Mouse (Mus musculus) erythroblast, embryonic 14.5 days (primary cell): ENCODE results near the gene Nubpl. TPM values are rescaled to one million over a fixed set of nuclear protein-coding genes. Genes with fewer than 3 reads are reported as not detected.
"Not testable (repeated sequence)": the region's sequence is repeated elsewhere in the genome, so short reads cannot be mapped to it uniquely, and the experiment has no call there.

Experiments used
- H3K27me3 ChIP-seq: 2 replicates; pipeline ENCODE4 v1.6.1; 2012; ENCODE audit warnings: inconsistent platforms; ENCODE audit not compliant: control insufficient read depth
- H3K36me3 ChIP-seq: 2 replicates; pipeline ENCODE4 v1.6.1; 2012; ENCODE audit warnings: mild to moderate bottlenecking, inconsistent platforms; ENCODE audit not compliant: control insufficient read depth
- H3K4me1 ChIP-seq: 2 replicates; pipeline ENCODE4 v1.6.1; 2012; ENCODE audit warnings: inconsistent platforms; ENCODE audit not compliant: control insufficient read depth
- H3K4me3 ChIP-seq: replicated peaks from 2 replicates; pipeline ENCODE3; 2012; ENCODE audit warnings: moderate library complexity, mild to moderate bottlenecking, inconsistent platforms
- H3K9me3 ChIP-seq: 2 replicates; pipeline ENCODE4 v1.6.1; 2012; ENCODE audit warnings: low read length, inconsistent platforms, mixed read lengths; ENCODE audit not compliant: control insufficient read depth
- GATA1 ChIP-seq: IDR thresholded peaks from 2 replicates; pipeline ENCODE4 v1.6.1; 2012; ENCODE audit warnings: low read length, inconsistent platforms, mixed read lengths
- TAL1 ChIP-seq: IDR thresholded peaks from 3 replicates; pipeline ENCODE4 v1.6.1; 2012; ENCODE audit warnings: low read length, inconsistent platforms, mixed read lengths
- polyA plus RNA-seq: library from polyadenylated mRNA; stranded (reverse); fragments of >175 nt; gene quantifications from 2 replicates; pipeline ENCODE4 v1.2.3, GENCODE M21; 2012

Nubpl gene
- polyA plus RNA-seq, 1 experiment = 0.46 TPM

DNA sequence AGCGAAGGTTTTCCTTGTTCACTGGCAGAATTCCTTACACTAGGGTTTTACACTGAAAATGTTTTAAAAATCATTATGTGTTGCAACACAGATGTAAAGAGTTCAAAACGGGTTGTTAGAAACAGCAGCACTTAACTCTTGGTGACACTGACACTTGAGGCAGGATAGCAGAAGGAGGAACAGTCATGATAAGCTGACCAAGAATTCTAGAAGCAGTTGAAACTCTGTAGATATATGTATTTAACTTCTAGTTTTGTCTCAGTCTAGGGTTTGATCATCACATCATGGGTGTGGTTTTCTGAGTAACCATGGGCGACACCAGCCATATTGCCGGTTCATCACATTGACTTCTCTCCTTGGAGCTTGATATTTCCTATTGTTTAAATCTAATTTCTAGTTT lies 127.4 kb downstream of the Nubpl start:
- no peaks in the 10 kb centered on the region for H3K27me3 ChIP-seq
- no peaks in the 10 kb centered on the region for H3K4me1 ChIP-seq
- H3K9me3 ChIP-seq = no peaks in the 10 kb centered on the region
- H3K36me3 ChIP-seq = no peaks in the 10 kb centered on the region
- no peak for TF ChIP-seq GATA1
- TF ChIP-seq TAL1 = no peak
- H3K4me3 ChIP-seq = no peak overlapping the region

DNA sequence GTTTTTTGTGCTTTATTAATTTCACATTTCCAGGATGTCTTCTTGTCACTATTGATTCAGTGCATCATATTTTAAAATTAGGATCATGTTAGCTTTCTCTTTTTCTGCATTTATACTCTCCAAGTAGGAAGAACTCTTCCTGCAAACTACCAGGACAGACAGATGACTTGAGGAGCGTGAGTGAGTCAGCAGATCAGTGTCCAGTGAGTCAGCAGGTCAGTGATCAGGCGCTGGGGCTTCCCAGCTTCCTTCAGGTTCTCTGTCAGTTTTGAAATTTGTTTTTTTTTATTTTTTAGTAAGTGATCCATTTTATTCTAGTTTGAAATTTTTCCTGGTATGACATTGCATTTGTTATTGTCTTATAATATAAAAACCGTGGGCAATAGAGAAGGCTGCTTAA lies 131.2 kb downstream of the Nubpl start:
- Histone ChIP-seq H3K9me3 (no peaks in the 10 kb centered on the region), H3K27me3 (no peaks in the 10 kb centered on the region), H3K4me1 (no peaks in the 10 kb centered on the region), H3K4me3 (no peak overlapping the region), H3K36me3 (no peaks in the 10 kb centered on the region)
- no peak for TF ChIP-seq GATA1
- no peak for TF ChIP-seq TAL1

DNA sequence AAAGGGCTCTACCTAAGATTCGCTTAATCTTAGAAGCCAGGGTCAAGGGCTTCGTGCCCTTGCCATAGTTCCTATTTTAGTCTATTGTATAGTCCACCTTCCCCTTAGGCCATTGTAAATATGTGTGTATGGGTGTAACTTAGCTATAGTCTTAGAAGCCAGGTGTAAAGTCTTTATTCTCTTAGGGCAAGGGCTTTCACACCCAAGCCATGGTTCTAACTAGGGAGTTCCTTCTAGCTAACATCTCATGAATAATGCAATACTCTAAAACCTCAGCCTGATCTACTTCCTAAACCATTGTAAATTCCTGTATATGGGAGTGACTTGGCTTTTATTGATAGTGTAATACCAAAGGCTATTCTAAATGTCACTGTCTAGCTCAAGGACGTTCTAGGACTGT lies 134.4 kb downstream of the Nubpl start:
- not testable (repeated sequence) for H3K4me3 ChIP-seq, H3K4me1 ChIP-seq, H3K36me3 ChIP-seq, H3K9me3 ChIP-seq, H3K27me3 ChIP-seq

DNA sequence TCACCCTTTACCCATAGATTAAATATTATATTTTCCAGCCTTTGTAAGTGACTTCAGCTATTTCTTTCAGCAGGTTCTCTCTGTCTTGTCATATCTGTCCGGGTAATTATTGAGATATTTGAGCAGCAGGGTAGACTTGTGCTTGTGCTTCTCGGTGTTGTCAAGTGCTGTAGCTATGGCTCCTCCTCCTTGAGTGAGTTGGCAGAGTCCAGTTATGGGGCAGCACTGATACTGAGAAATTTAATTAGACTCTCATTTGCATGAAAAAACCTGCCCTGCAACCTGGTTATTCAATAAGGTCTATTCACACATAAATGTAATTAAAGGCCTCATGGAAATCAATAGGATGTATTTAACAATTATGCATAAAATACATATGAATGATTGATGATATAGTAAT lies 145.2 kb downstream of the Nubpl start:
- no peaks in the 10 kb centered on the region for H3K4me1 ChIP-seq
- H3K4me3 ChIP-seq = no peak overlapping the region
- TF ChIP-seq GATA1 = no peak
- no peak for TF ChIP-seq TAL1
- H3K36me3 ChIP-seq = no peaks in the 10 kb centered on the region
- no peaks in the 10 kb centered on the region for H3K9me3 ChIP-seq
- H3K27me3 ChIP-seq = no peaks in the 10 kb centered on the region

DNA sequence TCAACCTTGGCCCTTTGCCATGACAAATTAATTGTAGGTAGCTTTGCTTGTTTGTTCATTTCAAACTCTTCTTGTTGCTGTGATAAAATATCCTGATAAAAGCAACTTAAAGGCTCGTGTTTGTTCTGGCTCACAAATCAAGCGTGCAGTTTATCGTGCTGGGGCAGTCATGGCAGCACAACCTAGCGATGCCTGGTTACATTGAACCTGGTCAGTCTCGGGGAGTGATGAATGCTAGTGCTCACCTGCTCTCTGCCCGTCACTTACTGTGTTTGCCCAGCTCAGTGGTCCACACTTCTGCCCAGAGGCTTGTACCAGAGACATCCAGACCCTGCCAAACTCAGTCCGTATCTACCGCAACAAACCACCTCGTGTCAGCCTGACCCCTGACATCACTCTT lies 149.9 kb downstream of the Nubpl start:
- no peaks in the 10 kb centered on the region for H3K9me3 ChIP-seq
- TF ChIP-seq TAL1 = no peak
- no peak for TF ChIP-seq GATA1
- H3K36me3 ChIP-seq = no peaks in the 10 kb centered on the region
- no peaks in the 10 kb centered on the region for H3K4me1 ChIP-seq
- no peak overlapping the region for H3K4me3 ChIP-seq
- no peaks in the 10 kb centered on the region for H3K27me3 ChIP-seq

DNA sequence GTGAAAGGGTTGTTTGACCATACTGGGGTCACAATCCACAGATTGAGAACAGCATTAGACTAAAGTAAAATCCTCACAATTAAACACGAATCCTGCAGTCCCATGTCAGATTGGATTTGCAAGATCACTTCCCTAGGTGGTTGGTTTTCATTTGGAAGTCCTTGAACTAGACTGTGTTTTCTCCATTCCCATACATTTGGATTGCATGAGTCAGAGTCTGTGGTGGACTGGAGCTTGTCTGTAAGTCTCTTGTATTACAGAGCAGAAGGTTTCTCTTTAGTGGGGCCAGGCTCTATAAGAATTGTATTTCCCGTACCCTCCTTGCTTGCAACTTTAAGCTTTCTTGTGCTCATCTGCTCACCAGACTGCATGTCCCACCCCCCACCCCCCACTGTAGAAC lies 151.0 kb downstream of the Nubpl start:
- H3K9me3 ChIP-seq = no peaks in the 10 kb centered on the region
- no peak for TF ChIP-seq GATA1
- H3K4me3 ChIP-seq = no peak overlapping the region
- H3K36me3 ChIP-seq = no peaks in the 10 kb centered on the region
- H3K4me1 ChIP-seq = no peaks in the 10 kb centered on the region
- H3K27me3 ChIP-seq = no peaks in the 10 kb centered on the region

DNA sequence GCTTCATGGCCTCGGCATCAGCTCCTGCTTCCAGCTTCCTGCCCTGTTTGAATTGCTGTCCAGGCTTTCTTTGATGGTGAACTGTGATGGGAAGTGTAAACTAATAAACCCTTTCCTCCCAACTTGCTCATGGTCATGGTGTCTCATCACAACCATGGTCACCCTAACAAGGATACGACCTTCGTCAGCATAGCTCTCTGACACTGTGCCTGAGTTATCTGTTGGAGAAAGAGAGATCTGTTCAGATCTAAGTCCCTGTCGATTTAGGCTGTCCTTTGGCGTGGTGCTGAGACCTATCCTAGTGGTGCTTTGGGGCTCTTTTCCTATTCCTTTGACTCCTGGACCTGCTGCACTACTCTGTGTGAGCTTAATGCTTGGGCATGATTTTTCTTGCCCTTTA lies 156.6 kb downstream of the Nubpl start:
- Histone ChIP-seq H3K27me3 (no peaks in the 10 kb centered on the region), H3K36me3 (no peaks in the 10 kb centered on the region), H3K4me1 (no peaks in the 10 kb centered on the region), H3K9me3 (no peaks in the 10 kb centered on the region), H3K4me3 (no peak overlapping the region)
- no peak for TF ChIP-seq TAL1
- no peak for TF ChIP-seq GATA1

DNA sequence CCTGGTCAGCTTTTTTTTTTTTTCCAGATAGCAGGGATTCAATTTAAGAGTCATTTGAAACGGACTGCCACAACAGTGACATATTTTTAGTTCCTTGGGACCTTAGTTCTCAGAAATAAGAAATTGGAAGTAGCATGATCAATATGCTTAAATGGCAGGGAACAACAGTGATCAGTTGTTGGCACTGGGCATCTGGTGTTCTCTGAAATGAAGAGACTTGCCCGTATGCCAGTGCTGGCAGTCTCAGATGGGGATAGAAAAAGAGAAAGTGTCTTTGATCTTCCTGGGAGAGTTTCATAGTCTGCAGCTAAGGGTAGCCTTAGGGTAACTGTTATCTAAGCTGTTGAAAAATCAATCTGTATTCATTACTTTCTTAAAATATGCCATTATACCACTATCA lies 170.6 kb downstream of the Nubpl start:
- TF ChIP-seq GATA1 = no peak
- TF ChIP-seq TAL1 = no peak
- Histone ChIP-seq H3K27me3 (no peaks in the 10 kb centered on the region), H3K4me3 (no peak overlapping the region), H3K36me3 (no peaks in the 10 kb centered on the region), H3K9me3 (no peaks in the 10 kb centered on the region), H3K4me1 (no peaks in the 10 kb centered on the region)

DNA sequence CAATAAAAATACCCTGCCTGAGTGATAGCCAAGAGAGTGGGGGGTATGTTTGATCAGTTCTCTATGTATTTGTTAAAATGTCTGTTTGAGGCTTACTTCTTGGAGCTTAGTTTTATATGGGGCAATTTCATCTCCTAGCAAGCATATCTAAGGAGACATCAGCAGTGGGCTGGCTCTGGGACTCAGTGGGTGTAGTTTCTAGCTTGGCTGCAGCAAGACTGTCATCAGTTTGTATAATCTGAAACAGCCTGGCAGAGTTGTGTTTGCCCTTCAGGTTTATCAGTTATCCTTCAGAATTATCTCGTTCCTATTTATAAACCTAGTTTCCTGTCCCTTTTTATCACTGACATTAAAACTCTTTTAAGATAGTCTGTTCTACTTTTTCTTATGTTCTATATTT lies 175.3 kb downstream of the Nubpl start:
- Histone ChIP-seq H3K36me3 (no peaks in the 10 kb centered on the region), H3K4me3 (no peak overlapping the region), H3K9me3 (no peaks in the 10 kb centered on the region), H3K27me3 (no peaks in the 10 kb centered on the region), H3K4me1 (no peaks in the 10 kb centered on the region)
- TF ChIP-seq TAL1 (no peak), GATA1 (no peak)

DNA sequence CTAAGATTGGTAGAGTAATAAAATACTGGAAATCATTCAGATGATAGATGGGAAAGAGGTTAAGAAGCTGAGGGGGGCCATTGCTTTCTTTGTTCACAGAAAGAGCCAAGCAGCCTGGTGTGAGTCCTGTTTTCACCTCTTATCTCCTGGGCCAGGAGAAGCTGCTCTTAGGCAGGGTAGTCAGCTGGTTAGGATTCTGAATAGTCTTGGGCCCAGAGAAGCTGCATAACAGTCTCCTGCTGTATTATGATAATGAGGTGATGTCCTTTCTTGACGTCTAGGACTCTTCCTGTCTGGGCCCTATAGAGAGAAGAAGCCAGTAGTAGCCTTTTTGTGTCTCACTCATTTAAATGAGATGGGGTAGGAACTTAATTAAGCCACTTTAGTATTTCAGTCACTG lies 178.8 kb downstream of the Nubpl start:
- Histone ChIP-seq H3K9me3 (no peaks in the 10 kb centered on the region), H3K4me1 (no peaks in the 10 kb centered on the region), H3K27me3 (no peaks in the 10 kb centered on the region), H3K36me3 (no peaks in the 10 kb centered on the region), H3K4me3 (no peak overlapping the region)
- no peak for TF ChIP-seq TAL1
- TF ChIP-seq GATA1 = no peak
